Mouse (Mus musculus) thymus, adult 2 months (tissue): ENCODE results near the gene Map7d3.

Experiments used
- CTCF ChIP-seq: fragments of 200-500 bp; IDR thresholded peaks from 2 replicates; pipeline ENCODE4 v1.5.1; 2012; ENCODE audit warnings: mild to moderate bottlenecking, control low read depth, low read length, moderate library complexity, borderline replicate concordance; ENCODE audit not compliant: control insufficient read depth, poor library complexity, insufficient read depth; ENCODE audit errors: extremely low read depth
- POLR2A ChIP-seq: fragments of 200-500 bp; IDR thresholded peaks from 2 replicates; pipeline ENCODE4 v1.6.1; 2012; ENCODE audit warnings: mild to moderate bottlenecking, low read length, control low read depth, moderate library complexity; ENCODE audit not compliant: control insufficient read depth, poor library complexity, insufficient read depth; ENCODE audit errors: extremely low read depth

DNA sequence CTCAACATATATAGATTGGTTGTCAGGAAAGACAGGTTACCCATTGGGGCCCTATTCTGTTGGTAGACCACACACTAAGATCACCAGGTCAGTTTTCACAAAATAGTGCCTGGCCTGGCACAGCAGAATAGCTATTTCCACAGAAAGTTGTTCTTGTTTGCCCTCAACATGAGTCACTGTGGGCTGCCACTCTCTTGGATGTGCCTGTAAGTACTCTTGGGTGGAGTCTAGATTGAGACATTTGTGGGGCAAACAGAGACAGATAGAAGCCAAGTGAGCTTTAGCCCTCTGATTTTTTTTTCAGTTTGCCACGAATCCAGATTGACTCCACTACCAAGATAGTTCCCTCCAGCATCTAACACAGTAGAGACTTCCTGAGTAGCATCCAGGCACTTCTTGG lies 50.4 kb downstream of the Map7d3 start:
- TF ChIP-seq CTCF (no peak), POLR2A (no peak)
